Mouse (Mus musculus) T-helper 17 cell (primary cell): Measurements from ENCODE around the gene Gm12117.

Source experiments
- in situ Hi-C, 2 experiments: fragments of 300-600 bp; cut with MboI, MseI; formaldehyde crosslinking; loops; 1 replicate in 1 of 2; 2 replicates in 1 of 2; pipeline ENCODE4 v1.15.1; 2025; ENCODE audit warnings: high pct_unique_total_duplicates in 2 of 2

Gm12117 gene

GRCm38 (mm10) chr11:33276637-33277036, at the start of gene Gm12117:
Gene Gm12117, minus strand, starts transcription at chr11:33276737.
- in situ Hi-C loops = no loop called here

GRCm38 (mm10) chr11:33319006-33319611, 42.6 kb upstream of the Gm12117 start:
- in situ Hi-C loops = no loop called here

- in situ Hi-C loops = no loop called here
Observed at GRCm38 (mm10) chr11:33309566-33309965, 33.0 kb upstream of the Gm12117 start.

- in situ Hi-C loops = no loop called here
Observed at GRCm38 (mm10) chr11:33300859-33301258, 24.3 kb upstream of the Gm12117 start.

GRCm38 (mm10) chr11:33299371-33299770, 22.8 kb upstream of the Gm12117 start:
- in situ Hi-C loops = no loop called here

DNA sequence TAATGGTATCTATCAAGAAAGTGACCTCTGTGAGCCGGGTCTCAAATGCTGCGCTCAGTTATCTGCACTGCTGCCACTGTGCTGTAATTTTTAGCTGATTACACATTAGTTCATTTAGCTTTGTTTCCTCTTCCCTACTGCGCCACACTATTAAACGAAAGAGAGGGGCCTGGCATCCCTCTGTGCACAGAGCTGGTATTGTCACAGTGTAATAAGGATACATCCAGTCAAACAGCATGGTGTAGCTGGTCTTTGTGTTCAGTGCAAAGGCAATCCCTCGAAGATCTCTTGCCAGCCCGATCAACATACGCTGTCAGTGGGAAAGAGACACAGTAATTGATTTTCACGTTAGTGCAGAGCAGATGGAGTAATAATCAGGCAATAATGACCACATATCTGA, 20.6 kb upstream of the Gm12117 start:
- in situ Hi-C loops = no loop called here

- in situ Hi-C loops = no loop called here
Observed at GRCm38 (mm10) chr11:33295422-33295821, 18.9 kb upstream of the Gm12117 start.

GRCm38 (mm10) chr11:33294063-33294462, 17.5 kb upstream of the Gm12117 start:
- in situ Hi-C loops = loop anchor here in 1 of 2 experiments (5.0 kb wide), 1 partner anchor 117 kb away; no protein-coding TSS in a partner anchor

GRCm38 (mm10) chr11:33278571-33278970, 2.0 kb upstream of the Gm12117 start:
- in situ Hi-C loops = no loop called here

GRCm38 (mm10) chr11:33274816-33275215, 1.7 kb downstream of the Gm12117 start:
- in situ Hi-C loops = no loop called here

GRCm38 (mm10) chr11:33274294-33274693, 2.2 kb downstream of the Gm12117 start:
- in situ Hi-C loops = no loop called here

DNA sequence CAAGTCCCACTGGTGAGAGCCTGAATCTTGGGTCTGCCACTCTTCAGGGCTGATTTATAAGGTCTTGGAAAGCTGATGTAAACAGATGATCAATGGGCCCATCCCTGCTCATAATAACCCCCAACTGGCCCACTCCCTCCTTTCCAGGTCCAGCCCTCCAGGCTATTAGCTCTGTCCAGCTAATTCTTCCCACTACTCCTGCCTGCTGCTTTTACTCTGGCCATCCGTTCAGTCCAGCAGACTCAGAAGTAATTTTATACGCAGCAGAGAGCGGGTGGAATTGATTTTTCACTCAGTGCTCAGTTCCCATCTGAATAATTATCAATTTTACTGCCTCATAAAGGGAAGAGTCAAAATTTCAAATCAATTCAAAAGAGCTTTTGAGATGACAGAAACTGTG, 36.2 kb downstream of the Gm12117 start:
- in situ Hi-C loops = no loop called here

- in situ Hi-C loops = no loop called here
Observed at GRCm38 (mm10) chr11:33234134-33234533, 42.4 kb downstream of the Gm12117 start.

DNA sequence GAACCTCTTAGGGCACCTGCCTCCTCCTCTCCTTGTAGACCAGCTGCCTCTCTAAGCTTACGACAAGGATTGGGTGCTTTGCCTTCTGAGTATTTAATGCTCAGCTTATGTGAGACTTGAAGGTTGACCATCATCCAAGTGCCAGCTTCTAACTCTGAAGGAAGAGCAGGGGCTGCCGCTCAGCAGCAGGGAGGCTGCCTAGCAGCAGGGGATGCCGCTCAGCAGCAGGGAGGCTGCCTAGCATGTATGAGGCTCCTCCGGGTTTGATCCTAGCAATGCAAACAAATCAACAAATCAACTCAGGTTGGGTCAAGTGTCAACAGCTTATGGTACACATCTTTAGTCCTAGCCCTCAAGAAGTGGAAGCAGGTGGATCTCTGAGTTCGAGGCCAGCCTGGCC, 44.5 kb downstream of the Gm12117 start:
- in situ Hi-C loops = no loop called here

DNA sequence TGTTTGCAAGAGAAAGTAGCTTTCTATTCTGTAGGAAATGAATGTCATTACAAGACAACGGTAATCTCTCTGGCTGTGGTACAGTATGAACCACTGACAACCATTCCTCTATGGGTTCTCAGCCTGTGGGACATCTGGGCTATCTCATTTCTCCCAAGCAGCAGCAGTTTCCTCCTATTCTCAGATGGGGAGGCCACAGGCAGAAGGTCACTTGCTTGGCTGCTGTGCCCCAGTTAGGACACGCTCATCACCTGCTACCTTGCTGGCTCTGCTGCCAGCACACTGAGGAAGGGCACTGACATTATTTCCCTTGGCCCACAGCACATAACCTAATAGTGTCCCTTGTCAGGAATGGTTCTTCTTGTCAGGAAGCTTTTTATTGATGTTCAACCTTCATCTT, 48.4 kb downstream of the Gm12117 start:
- in situ Hi-C loops = no loop called here

DNA sequence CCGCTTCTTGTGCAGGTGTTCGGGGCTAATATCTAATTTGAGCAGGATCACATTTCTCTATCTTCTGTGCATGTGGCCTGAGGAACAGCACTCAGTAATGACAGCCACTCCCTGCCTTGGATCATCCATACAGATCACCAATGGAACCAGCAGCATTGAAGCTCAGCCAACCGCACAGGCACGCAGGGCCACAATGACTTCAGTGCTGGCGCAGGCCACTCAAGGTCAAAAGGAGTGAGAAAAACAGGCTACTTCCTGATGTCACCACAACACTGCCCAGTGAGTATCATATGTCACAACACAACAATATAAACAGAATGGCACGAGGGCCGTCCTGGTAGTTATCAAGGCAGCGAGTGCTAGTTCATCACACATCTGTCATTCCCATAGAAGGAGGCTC, 50.0 kb downstream of the Gm12117 start:
- in situ Hi-C loops = no loop called here
